Mouse (Mus musculus) CD8-positive naive resting alpha-beta T cell, adult 57 days (primary cell): Measurements from ENCODE around the gene Olfr764-ps1. TPM values are rescaled to one million over a fixed set of nuclear protein-coding genes. Genes with fewer than 3 reads are reported as not detected.

Source experiments
- total RNA-seq: library from RNA; stranded (reverse); gene quantifications from one replicate; pipeline ENCODE4 v1.2.4, GENCODE M21; 2023

Olfr764-ps1 gene
- not detected for total RNA-seq

DNA sequence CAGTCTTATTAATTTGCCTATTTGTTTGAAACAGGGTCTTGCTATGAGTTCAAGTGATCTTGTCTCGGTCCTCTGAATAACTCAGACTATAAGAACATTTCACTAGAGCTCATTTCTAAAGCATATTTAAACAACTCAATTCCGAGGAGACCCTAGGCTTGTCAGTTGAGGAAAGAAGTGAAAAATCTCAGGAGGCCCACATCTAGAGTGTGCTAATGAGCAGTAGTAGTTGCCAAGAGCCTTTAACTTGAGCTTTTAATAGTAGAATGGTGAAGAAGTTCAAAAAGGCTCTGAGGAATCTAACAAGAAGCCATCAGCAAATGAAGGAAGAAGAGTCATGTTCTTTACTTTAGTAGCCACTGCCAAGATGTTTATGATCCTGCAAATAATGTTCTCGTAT, at the start of gene Olfr764-ps1:
TSS of gene Olfr764-ps1 (minus strand) at position 101 of the 400 bp plus-strand sequence.

DNA sequence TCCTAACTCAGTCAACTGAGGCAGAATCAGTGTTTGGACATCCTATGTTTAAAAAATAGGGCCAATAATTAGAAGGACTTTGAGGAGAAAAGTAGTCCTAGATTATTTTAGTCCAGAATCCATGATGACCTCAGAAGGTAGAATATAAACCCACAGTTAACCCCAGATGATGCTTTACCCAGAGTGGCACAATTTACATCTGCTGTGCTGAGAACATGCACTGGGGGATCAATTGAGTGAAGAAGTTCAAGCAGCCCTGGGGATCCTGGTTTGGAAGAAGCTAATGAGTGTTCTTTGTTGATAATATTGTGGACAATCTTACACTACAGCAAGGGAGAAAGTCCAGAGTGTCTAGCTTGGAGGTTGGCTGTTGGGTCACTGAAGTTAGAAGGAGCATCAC, 43.1 kb upstream of the Olfr764-ps1 start, which contains the start of gene Olfr767:
TSS of gene Olfr767 (minus strand) at position 101 of the 400 bp plus-strand sequence.

DNA sequence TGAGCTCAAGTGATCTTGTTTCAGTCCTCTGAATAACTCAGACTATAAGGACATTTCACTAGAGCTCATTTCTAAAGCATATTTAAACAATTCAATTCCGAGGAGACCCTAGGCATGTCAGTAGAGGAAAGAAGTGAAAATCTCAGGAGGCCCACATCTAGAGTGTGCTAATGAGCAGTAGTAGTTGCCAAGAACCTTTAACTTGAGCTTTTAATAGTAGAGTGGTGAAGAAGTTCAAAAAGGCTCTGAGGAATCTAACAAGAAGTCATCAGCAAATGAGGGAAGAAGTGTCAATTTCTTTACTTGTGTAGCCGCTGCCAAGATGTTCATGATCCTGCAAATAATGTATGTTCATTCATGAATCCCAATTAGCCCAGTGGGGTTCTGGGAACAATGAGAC, 29.2 kb upstream of the Olfr764-ps1 start, which contains the start of gene Olfr766-ps1:
TSS of gene Olfr766-ps1 (minus strand) at position 101 of the 400 bp plus-strand sequence.

DNA sequence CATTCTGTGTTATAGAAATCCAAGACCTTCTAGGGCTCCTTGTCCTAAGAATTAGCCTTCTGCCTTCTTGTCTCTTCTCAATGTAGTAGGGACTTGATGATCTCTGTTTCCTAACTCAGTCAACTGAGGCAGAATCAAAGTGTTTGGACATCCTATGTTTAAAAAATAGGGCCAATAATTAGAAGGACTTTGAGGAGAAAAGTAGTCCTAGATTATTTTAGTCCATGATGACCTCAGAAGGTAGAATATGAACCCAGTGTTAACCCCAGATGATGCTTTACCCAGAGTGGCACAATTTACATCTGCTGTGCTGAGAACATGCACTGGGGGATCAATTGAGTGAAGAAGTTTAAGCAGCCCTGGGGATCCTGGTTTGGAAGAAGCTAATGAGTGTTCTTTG, 10.2 kb upstream of the Olfr764-ps1 start, which contains the start of gene Olfr765:
TSS of gene Olfr765 (minus strand) at position 101 of the 400 bp plus-strand sequence.

DNA sequence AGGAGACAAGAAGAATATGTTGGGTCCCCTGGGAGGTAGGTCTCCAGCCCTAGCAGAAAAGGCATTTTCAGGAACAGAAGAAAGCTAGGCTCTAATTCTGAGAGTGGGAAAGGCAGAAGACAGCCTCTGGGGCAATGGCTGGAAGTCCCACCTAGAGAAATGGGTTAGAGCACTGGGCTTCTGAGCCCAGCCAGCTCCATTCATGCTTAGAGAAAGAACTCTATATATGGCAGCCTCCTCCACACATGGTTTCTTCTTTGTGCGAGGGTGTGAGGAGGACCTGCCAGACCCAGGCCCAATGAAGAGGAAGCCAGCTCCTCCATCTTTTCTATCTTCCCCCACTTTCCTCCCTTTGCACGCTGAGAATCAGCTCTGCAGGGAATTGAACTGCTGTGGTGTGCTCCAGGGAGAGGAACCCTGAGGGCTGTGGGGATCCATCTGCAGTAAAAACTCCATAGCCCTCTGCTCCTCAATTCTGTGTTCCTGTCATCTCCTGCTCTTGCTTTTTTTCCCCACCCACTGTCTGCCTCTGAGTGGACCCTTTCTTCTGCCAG, 29.3 kb downstream of the Olfr764-ps1 start, which contains the start of gene Olfr763:
TSS of gene Olfr763 (plus strand) at position 504 of the 554 bp plus-strand sequence.

DNA sequence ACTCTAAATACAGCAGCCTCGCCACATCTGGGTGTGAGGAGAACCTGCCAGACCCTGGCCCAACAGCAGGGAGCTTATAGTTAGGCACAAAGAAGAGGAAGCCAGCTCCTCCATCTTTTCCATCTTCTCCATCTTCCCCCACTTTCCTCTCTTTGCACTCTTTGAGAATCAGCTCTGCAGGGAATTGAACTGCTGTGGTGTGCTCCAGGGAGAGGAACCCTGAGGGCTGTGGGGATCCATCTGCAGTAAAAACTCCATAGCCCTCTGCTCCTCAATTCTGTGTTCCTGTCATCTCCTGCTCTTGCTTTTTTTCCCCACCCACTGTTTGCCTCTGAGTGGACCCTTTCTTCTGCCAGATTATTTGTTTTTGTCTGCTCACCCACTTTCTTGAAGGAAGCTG, 50.6 kb downstream of the Olfr764-ps1 start, which contains the start of gene Olfr9:
TSS of gene Olfr9 (plus strand) at position 301 of the 400 bp plus-strand sequence.

Other genes with a start within 250 kb of the Olfr764-ps1 start
- 0.24 TPM for gene Mmp19, start 249.0 kb downstream of the Olfr764-ps1 start, total RNA-seq
- 56.7 TPM for gene Dnajc14, start 235.8 kb downstream of the Olfr764-ps1 start, total RNA-seq
- gene Tmem198b, start 235.5 kb downstream of the Olfr764-ps1 start, total RNA-seq, result 10.0 TPM
- gene Sarnp, start 222.6 kb downstream of the Olfr764-ps1 start, total RNA-seq, result 61.5 TPM
- 23.2 TPM for gene Ormdl2, start 218.3 kb downstream of the Olfr764-ps1 start, total RNA-seq
- 6.6 TPM for gene Gdf11, start 148.2 kb downstream of the Olfr764-ps1 start, total RNA-seq
- 0.52 TPM for gene Cd63, start 138.9 kb downstream of the Olfr764-ps1 start, total RNA-seq
- 7.5 TPM for gene Rdh5, start 117.0 kb downstream of the Olfr764-ps1 start, total RNA-seq
- 54.5 TPM for gene Bloc1s1, start 115.9 kb downstream of the Olfr764-ps1 start, total RNA-seq
- gene Itga7, start 106.1 kb downstream of the Olfr764-ps1 start, total RNA-seq, result 3.3 TPM
- not detected for gene Mettl7b, start 78.9 kb downstream of the Olfr764-ps1 start, total RNA-seq
- 4.0 TPM for gene Olfr9, start 50.5 kb downstream of the Olfr764-ps1 start, total RNA-seq
- gene Olfr763, start 29.1 kb downstream of the Olfr764-ps1 start, total RNA-seq, result 1.0 TPM
- not detected for gene Olfr765, start 10.1 kb upstream of the Olfr764-ps1 start, total RNA-seq
- not detected for gene Olfr766-ps1, start 29.1 kb upstream of the Olfr764-ps1 start, total RNA-seq
- not detected for gene Olfr767, start 43.0 kb upstream of the Olfr764-ps1 start, total RNA-seq
- gene Olfr768, start 59.5 kb upstream of the Olfr764-ps1 start, total RNA-seq, result not detected
- gene Olfr769, start 78.0 kb upstream of the Olfr764-ps1 start, total RNA-seq, result not detected
- not detected for gene Olfr770, start 99.1 kb upstream of the Olfr764-ps1 start, total RNA-seq
- gene Olfr771, start 124.9 kb upstream of the Olfr764-ps1 start, total RNA-seq, result not detected
- not detected for gene Olfr772, start 138.0 kb upstream of the Olfr764-ps1 start, total RNA-seq
- gene Olfr773, start 147.5 kb upstream of the Olfr764-ps1 start, total RNA-seq, result not detected
- gene Olfr774, start 196.3 kb upstream of the Olfr764-ps1 start, total RNA-seq, result not detected
- gene Olfr775, start 208.5 kb upstream of the Olfr764-ps1 start, total RNA-seq, result not detected
- gene Olfr776, start 219.2 kb upstream of the Olfr764-ps1 start, total RNA-seq, result not detected
- gene Olfr777, start 231.6 kb upstream of the Olfr764-ps1 start, total RNA-seq, result not detected